Mouse (Mus musculus) lung, adult 18-20 months (tissue): ENCODE data around the gene Nhs.
A peak's percentile ranks its signal among the peaks of the same experiment; 100 is the strongest.

ENCODE experiments used
- DNase-seq, 2 experiments: peaks; one replicate each; pipeline ENCODE4 v3.0.0; 2022; ENCODE audit warnings: mixed read lengths in 2 of 2

Gene Nhs

GRCm38 (mm10) chrX:161926683-161927053, 232.9 kb downstream of the Nhs start:
- DNase-seq, result no peak

- DNase-seq, result no peak
These were observed 233.4 kb downstream of the Nhs start for GRCm38 (mm10) chrX:161925973-161926682.

GRCm38 (mm10) chrX:161922655-161923054, 236.9 kb downstream of the Nhs start:
- no peak for DNase-seq

- DNase-seq, result no peak
These were observed 237.9 kb downstream of the Nhs start for GRCm38 (mm10) chrX:161921581-161921980.

- no peak for DNase-seq
These were observed 249.6 kb downstream of the Nhs start for GRCm38 (mm10) chrX:161909963-161910362.

- DNase-seq, result no peak
These were observed 250.7 kb downstream of the Nhs start for GRCm38 (mm10) chrX:161908652-161909403.

GRCm38 (mm10) chrX:161907595-161908592, 251.6 kb downstream of the Nhs start:
- no peak for DNase-seq

GRCm38 (mm10) chrX:161894442-161894841, 265.1 kb downstream of the Nhs start:
- no peak for DNase-seq

GRCm38 (mm10) chrX:161883661-161884060, 275.9 kb downstream of the Nhs start:
- no peak for DNase-seq

- no peak for DNase-seq
These were observed 282.4 kb downstream of the Nhs start for GRCm38 (mm10) chrX:161877123-161877522.

GRCm38 (mm10) chrX:161873511-161873910, 286.0 kb downstream of the Nhs start:
- DNase-seq, result peak in 1 of 2 experiments; percentile 2

- no peak for DNase-seq
These were observed 288.2 kb downstream of the Nhs start for GRCm38 (mm10) chrX:161871306-161871705.

- no peak for DNase-seq
These were observed 303.9 kb downstream of the Nhs start for GRCm38 (mm10) chrX:161855630-161856029.

GRCm38 (mm10) chrX:161853626-161854312, 305.8 kb downstream of the Nhs start:
- no peak for DNase-seq

- peak in 1 of 2 experiments; percentile 4 for DNase-seq
These were observed 333.3 kb downstream of the Nhs start for GRCm38 (mm10) chrX:161826186-161826585.

- no peak for DNase-seq
These were observed 369.3 kb downstream of the Nhs start for GRCm38 (mm10) chrX:161790182-161790581.
